Mouse (Mus musculus) bone marrow, adult 2 months (tissue): ENCODE results near the gene Tanc1. TPM values are rescaled to one million over a fixed set of nuclear protein-coding genes. Genes with fewer than 3 reads are reported as not detected.

ENCODE experiments used
- H3K27ac ChIP-seq: fragments of 200-500 bp; 2 replicates; pipeline ENCODE4 v1.5.1; 2012; ENCODE audit warnings: low read depth, mild to moderate bottlenecking, control low read depth, inconsistent platforms, low read length; ENCODE audit not compliant: control insufficient read depth, poor library complexity, insufficient read depth
- H3K4me1 ChIP-seq: fragments of 200-500 bp; 2 replicates; pipeline ENCODE4 v1.6.1; 2011; ENCODE audit warnings: low read length; ENCODE audit not compliant: control insufficient read depth, insufficient read depth
- H3K4me3 ChIP-seq: fragments of 200-500 bp; replicated peaks from 2 replicates; pipeline ENCODE3; 2011; ENCODE audit warnings: mild to moderate bottlenecking, low read depth, low read length, control low read depth; ENCODE audit not compliant: control insufficient read depth
- CTCF ChIP-seq: fragments of 200-500 bp; IDR thresholded peaks from 2 replicates; pipeline ENCODE4 v1.5.1; 2011; ENCODE audit warnings: low read length, control low read depth; ENCODE audit not compliant: control insufficient read depth, insufficient read depth
- POLR2A ChIP-seq: fragments of 200-500 bp; IDR thresholded peaks from 2 replicates; pipeline ENCODE4 v1.6.1; 2011; ENCODE audit warnings: low read depth, mild to moderate bottlenecking, control low read depth, low read length, borderline replicate concordance; ENCODE audit not compliant: control insufficient read depth
- WGBS: fragments of 180-500 bp; shearing (Covaris S2); methylation state at CpG from one replicate; pipeline ENCODE4 v1.1.7; 2018; 5-methylcytosine and 5-hydroxymethylcytosine counted together
- polyA plus RNA-seq: library from polyadenylated mRNA; stranded (reverse); fragments of >200 nt; gene quantifications from 2 replicates; pipeline ENCODE4 v1.2.4, GENCODE M21; 2011; ENCODE audit warnings: low replicate concordance; ENCODE audit not compliant: missing spikeins, insufficient read depth, insufficient read length

Gene Tanc1
- polyA plus RNA-seq, 1 experiment, result 7.4 TPM

GRCm38 (mm10) chr2:59652702-59653101, 40.9 kb downstream of the Tanc1 start:
- Histone ChIP-seq H3K27ac (no peak overlapping the region), H3K4me3 (no peak overlapping the region), H3K4me1 (no peaks in the 10 kb centered on the region)
- TF ChIP-seq CTCF (no peak), POLR2A (no peak)
- WGBS, result 41% methylated on average over 5 of the region's 5 CpGs

- WGBS, result 59% methylated on average over 8 of the region's 8 CpGs
- H3K27ac ChIP-seq, result no peak overlapping the region
These were observed 41.7 kb downstream of the Tanc1 start for GRCm38 (mm10) chr2:59653306-59654165.

DNA sequence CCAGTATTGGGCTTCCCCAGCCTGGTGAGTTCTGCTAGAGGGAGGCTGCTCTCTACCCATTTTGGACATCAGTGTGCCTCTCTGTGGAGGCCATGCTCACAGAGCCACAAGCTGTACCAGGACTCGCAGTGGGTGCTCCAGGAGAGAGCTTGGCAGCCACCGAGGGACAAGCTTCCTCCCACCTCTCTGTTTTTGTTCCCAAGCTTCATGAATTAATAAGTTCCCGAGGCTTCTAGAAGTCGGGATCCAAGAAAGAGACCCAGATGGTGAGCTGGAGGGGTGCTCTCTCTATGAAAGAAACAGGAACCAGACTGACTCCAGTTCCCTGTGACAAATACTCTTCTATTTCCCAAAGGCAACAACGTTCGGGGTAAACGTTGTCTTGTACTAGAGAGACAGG, 43.6 kb downstream of the Tanc1 start:
- 68% methylated on average over 7 of the region's 7 CpGs for WGBS
- H3K4me1 ChIP-seq, result no peaks in the 10 kb centered on the region
- H3K27ac ChIP-seq, result no peak overlapping the region
- TF ChIP-seq POLR2A, result no peak
- no peak for TF ChIP-seq CTCF
- H3K4me3 ChIP-seq, result no peak overlapping the region

More at GRCm38 (mm10) chr2:59653306-59654165, 41.7 kb downstream of the Tanc1 start:
- TF ChIP-seq POLR2A (no peak), CTCF (no peak)
- Histone ChIP-seq H3K4me3 (no peak overlapping the region), H3K4me1 (no peaks in the 10 kb centered on the region)

DNA sequence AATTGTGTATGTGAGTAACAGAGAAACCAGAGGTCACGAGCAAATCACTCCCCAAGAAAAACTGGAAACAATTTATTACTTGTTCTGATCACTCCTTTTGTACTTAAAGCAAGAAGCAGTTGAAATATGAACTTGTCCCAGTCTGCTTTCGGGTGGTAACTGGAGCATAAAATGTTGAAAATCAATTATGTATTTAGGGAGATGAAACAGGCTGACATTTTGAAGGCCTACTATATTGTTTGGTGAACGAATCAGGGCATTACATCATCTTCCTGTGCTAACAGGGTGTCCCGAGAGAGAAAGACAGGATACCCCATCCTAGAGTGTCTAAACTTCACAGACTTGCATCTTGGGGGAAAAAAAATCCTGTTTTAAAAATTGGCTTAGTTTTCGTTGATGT, 44.8 kb downstream of the Tanc1 start:
- 45% methylated on average over 5 of the region's 5 CpGs for WGBS
- Histone ChIP-seq H3K27ac (no peak overlapping the region), H3K4me1 (no peaks in the 10 kb centered on the region), H3K4me3 (no peak overlapping the region)
- TF ChIP-seq CTCF (no peak), POLR2A (no peak)

DNA sequence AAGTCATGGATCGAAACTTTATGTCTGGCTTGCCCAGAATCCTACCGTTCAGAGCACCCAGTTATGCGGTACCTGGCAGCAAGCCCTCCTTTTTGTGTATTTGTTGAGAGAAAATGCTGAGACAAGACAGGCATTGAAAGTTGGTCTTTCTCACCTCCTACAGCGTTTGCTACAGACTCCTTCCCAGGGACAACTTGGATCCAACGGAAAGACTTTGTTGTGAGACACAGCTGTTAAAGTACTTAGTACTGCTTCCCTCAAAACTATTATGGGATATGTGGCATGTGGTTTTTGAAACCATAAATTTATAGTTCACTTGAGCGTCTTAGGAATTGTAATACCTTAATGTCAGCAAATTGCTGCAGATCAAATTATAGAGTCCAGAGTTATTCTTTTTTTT, 47.8 kb downstream of the Tanc1 start:
- TF ChIP-seq POLR2A (no peak), CTCF (no peak)
- 82% methylated on average over 6 of the region's 6 CpGs for WGBS
- no peak overlapping the region for H3K4me3 ChIP-seq
- H3K4me1 ChIP-seq, result no peaks in the 10 kb centered on the region
- H3K27ac ChIP-seq, result no peak overlapping the region

DNA sequence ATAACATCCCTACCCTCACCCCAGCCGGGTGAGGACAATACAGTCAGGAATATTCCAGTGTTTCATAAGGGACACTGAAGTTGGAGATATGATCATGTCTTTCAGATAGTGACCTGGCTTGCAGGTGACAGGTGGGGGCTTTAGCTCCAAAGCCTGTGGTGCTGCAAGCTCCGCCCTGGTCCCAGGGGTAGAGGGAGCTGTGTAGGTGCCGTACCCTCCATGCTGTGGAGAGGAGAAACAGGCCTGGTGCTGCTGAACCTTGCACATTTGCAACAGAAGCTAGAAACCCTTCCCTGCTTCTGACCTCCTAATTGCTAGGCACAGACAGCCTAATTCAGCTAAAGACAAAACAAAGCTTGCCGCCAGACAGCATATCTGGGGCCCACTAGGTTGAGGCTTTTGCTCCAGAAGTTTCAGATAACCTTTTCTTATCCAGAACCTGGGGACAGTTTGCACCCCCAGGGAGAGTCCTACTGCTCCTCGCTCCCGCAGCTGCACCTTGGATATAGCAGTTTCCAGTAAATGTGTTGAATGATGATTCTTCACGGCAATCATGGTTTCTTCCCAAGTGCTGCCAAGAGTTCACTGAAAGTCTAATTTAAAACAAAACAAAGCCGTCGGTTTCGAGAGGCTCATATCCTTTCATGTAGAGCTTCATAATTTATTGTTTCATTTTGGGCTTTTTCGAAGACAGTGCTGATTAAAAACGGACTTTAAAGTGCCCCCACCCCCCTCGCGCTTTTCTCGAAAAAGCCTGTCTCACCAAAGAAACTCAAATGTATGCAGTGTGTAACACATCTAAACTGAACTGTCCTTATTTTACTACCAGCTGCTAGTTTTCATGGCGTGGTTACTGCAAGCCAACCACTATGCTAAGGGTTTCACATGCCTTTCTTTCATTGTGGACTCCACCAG, 49.3 kb downstream of the Tanc1 start:
- Histone ChIP-seq H3K4me3 (no peak overlapping the region), H3K4me1 (no peaks in the 10 kb centered on the region), H3K27ac (no peak overlapping the region)
- 83% methylated on average over 16 of the region's 16 CpGs for WGBS
- TF ChIP-seq POLR2A (no peak), CTCF (no peak)

- Histone ChIP-seq H3K27ac (no peak overlapping the region), H3K4me1 (no peaks in the 10 kb centered on the region), H3K4me3 (no peak overlapping the region)
- no peak for TF ChIP-seq POLR2A
- no peak for TF ChIP-seq CTCF
- 79% methylated on average over 16 of the region's 16 CpGs for WGBS
These were observed 53.1 kb downstream of the Tanc1 start for GRCm38 (mm10) chr2:59664803-59665567.
